Mouse (Mus musculus) spleen, adult 10 weeks (tissue): ENCODE data around the gene Slxl1. TPM values are rescaled to one million over a fixed set of nuclear protein-coding genes. Genes with fewer than 3 reads are reported as not detected.

ENCODE experiments used
- polyA plus RNA-seq: library from polyadenylated mRNA; stranded (reverse); fragments of 350-450 nt; fragmentation: Illumina TruSeq; extraction: RNeasy Lipid Tissue Mini Kit (QIAGEN cat#74804); gene quantifications from one replicate; pipeline ENCODE4 v1.2.3, GENCODE M21; 2015; ENCODE audit warnings: low replicate concordance; ENCODE audit not compliant: insufficient read depth

Slxl1 gene
- polyA plus RNA-seq = not detected

DNA sequence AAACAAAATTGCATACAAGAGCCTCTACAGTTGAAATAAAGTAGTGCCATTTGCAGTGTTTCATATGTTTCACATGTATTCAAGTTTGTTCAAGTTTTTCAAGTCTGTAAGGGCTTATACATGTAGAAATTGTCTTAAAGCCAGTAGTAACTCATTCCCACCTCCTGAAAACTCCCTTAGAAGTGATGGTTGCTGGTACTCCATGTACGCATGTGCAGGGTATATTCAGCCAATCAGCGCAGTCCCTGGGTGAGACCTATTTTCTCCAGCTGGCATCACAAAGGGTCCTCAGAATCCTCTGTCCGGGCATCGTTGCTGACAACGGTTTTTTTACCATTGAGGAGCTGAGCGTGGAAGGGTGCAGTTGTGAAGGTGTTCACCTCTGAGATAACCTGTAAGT lies at the start of gene Slxl1:
Gene Slxl1 (plus strand): TSS at position 301 of the 400 bp plus-strand sequence.

